Mouse (Mus musculus): ENCODE measurements around the gene Ybx3. TPM values are rescaled to one million over a fixed set of nuclear protein-coding genes. Genes with fewer than 3 reads are reported as not detected.
A peak's percentile ranks its signal among the peaks of the same experiment; 100 is the strongest.

Ybx3 gene
- polyA plus RNA-seq, 1 experiment from 2014 or later = 33.8 TPM

DNA sequence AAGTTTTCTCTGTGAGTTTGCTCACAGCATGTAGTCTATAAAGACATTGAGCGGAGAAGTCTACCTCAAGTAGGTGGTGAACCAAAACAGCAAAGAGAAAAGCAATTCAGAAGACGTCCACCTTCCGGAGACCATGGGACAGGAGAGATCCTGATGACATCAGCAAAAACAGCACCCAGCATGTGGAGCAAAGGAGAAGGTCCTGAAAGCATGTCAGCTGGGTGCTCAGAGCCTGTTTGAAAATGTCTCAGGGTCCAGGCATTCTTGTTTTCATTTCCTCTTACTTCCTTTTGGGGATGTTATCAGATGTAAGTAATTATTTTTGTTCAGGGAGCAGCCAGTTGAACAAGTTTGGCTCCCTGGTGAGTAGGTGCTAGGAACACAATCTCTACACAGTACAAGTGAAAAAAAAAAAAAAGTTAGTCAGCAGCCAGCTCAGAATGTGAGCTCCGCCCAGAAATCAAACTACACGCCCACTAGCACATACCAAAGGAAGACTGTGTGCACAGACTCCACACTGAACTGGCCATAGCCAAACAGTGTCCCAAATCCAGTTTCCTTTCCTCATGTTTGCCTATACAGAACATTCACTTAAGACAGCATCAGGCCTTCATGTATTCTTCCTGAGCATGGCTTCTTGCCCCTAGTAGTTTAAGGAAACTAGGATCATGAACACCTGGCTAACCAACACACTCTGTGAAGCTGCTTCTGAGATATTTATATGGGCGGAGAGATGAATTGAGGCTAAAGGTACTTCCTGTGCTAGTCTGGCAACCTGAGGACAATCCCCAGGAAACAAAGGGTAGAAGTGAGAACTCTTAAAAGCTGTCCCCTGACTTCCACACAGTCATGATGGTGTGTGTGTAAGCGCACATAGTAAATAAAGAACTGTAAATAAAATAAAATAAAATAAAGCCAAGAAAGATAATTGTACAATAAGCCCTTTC, 71.8 kb downstream of the Ybx3 start:
- 74% methylated on average over 7 of the region's 7 CpGs for WGBS
- H3K9ac ChIP-seq (ENCODE audit: low read depth, low read length) = no peak overlapping the region
- no peak overlapping the region for H3K4me3 ChIP-seq (ENCODE audit: low read length)
- ATAC-seq = peak; percentile 97
- H3K4me1 ChIP-seq (ENCODE audit: control insufficient read depth, insufficient read depth, low read length) = no peaks in the 10 kb centered on the region; the same call in 1 of the 2 replicates
- H3K27me3 ChIP-seq (replicated peaks; ENCODE audit: control insufficient read depth, insufficient read depth, low read length) = no peaks in the 10 kb centered on the region
- no peaks in the 10 kb centered on the region for H3K9me3 ChIP-seq (ENCODE audit: control insufficient read depth, low read length)
- H3K4me2 ChIP-seq (ENCODE audit: low read depth, low read length) = no peak overlapping the region
- peak overlapping the region; percentile 59 for H3K27ac ChIP-seq (ENCODE audit: low read length)
- H3K36me3 ChIP-seq (ENCODE audit: control insufficient read depth, insufficient read depth, low read length) = no peaks in the 10 kb centered on the region

Other genes with a start within 250 kb of the Ybx3 start
- gene Klra2, start 141.1 kb downstream of the Ybx3 start, polyA plus RNA-seq (2015; fragmentation: Nextera tagmentation; extraction: Ambion mirVana) = 0.82 and 1.0 TPM in 2 replicates
- 46.1 and 48.2 TPM in 2 replicates for gene Magohb, start 95.2 kb downstream of the Ybx3 start, polyA plus RNA-seq (2015; fragmentation: Nextera tagmentation; extraction: Ambion mirVana)
- 15.2 and 16.5 TPM in 2 replicates for gene Styk1, start 34.9 kb downstream of the Ybx3 start, polyA plus RNA-seq (2015; fragmentation: Nextera tagmentation; extraction: Ambion mirVana)
- not detected in 2 replicates for gene 5430401F13Rik, start 97.9 kb upstream of the Ybx3 start, polyA plus RNA-seq (2015; fragmentation: Nextera tagmentation; extraction: Ambion mirVana)
- not detected in 2 replicates for gene Gm6619, start 97.9 kb upstream of the Ybx3 start, polyA plus RNA-seq (2015; fragmentation: Nextera tagmentation; extraction: Ambion mirVana)
- gene Tas2r130, start 242.4 kb upstream of the Ybx3 start, polyA plus RNA-seq (2015; fragmentation: Nextera tagmentation; extraction: Ambion mirVana) = not detected in 2 replicates

Data from intestine, embryonic 16.5 days (tissue).